Mouse (Mus musculus) forebrain, embryonic 12.5 days (tissue): ENCODE data around the gene Fxr2. TPM values are rescaled to one million over a fixed set of nuclear protein-coding genes. Genes with fewer than 3 reads are reported as not detected.
"Not testable (repeated sequence)": the region's sequence is repeated elsewhere in the genome, so short reads cannot be mapped to it uniquely, and the experiment has no call there.

Experiments
- ATAC-seq: fragments of 200-750 bp; cut with Nextera tagmentation; 2 replicates; pipeline ENCODE4 v1.8.0; 2017; ENCODE audit warnings: moderate TSS enrichment; ENCODE audit not compliant: low FRiP score
- H3K27ac ChIP-seq: fragments of 300-500 bp; sonication (generic); 2 replicates; pipeline ENCODE4 v1.5.1; 2016; ENCODE audit warnings: mild to moderate bottlenecking
- H3K27me3 ChIP-seq: fragments of 300-500 bp; sonication (generic); 2 replicates; pipeline ENCODE4 v1.6.1; 2016; ENCODE audit warnings: mild to moderate bottlenecking
- H3K36me3 ChIP-seq: fragments of 300-500 bp; sonication (generic); replicated peaks from 2 replicates; pipeline ENCODE4 v1.6.1; 2016; ENCODE audit warnings: mild to moderate bottlenecking
- H3K4me1 ChIP-seq: fragments of 300-500 bp; sonication (generic); 2 replicates; pipeline ENCODE4 v1.6.1; 2016
- H3K4me2 ChIP-seq: fragments of 300-500 bp; sonication (generic); 2 replicates; pipeline ENCODE4 v1.6.1; 2016; ENCODE audit warnings: mild to moderate bottlenecking, moderate library complexity
- H3K4me3 ChIP-seq: fragments of 300-500 bp; sonication (generic); replicated peaks from 2 replicates; pipeline ENCODE4 v1.5.1; 2016; ENCODE audit warnings: mild to moderate bottlenecking
- H3K9ac ChIP-seq: fragments of 300-500 bp; sonication (generic); 2 replicates; pipeline ENCODE4 v1.6.1; 2016; ENCODE audit warnings: mild to moderate bottlenecking
- H3K9me3 ChIP-seq: fragments of 300-500 bp; sonication (generic); 2 replicates; pipeline ENCODE4 v1.6.1; 2016
- WGBS: fragments of 180-500 bp; shearing (Covaris S2); methylation state at CpG from one replicate; pipeline ENCODE4 v1.1.7; 2016; 5-methylcytosine and 5-hydroxymethylcytosine counted together
- polyA plus RNA-seq: library from polyadenylated mRNA; unstranded; fragments of >200 nt; fragmentation: Nextera tagmentation; extraction: Ambion mirVana; gene quantifications from 2 replicates; pipeline ENCODE4 v1.2.1, GENCODE M21; 2016

Fxr2 gene
- polyA plus RNA-seq, 1 experiment from 2014 or later = 46.0 TPM

- WGBS = 52% methylated on average over 10 of the region's 10 CpGs
- Histone ChIP-seq H3K36me3 (no peaks in the 10 kb centered on the region), H3K27ac (no peak overlapping the region), H3K9ac (no peak overlapping the region), H3K4me3 (no peak overlapping the region), H3K9me3 (no peaks in the 10 kb centered on the region), H3K4me2 (no peak overlapping the region), H3K27me3 (peaks cover 4% of the 10 kb centered on the region; the same call in 1 of the 2 replicates), H3K4me1 (peaks cover 8% of the 10 kb centered on the region)
- no peak for ATAC-seq
Observed at GRCm38 (mm10) chr11:69616781-69617180, 16.0 kb upstream of the Fxr2 start.

GRCm38 (mm10) chr11:69617805-69618204, 15.0 kb upstream of the Fxr2 start, which contains the start of gene Shbg:
TSS of gene Shbg (minus strand) at chr11:69617905.
- Histone ChIP-seq H3K4me3 (no peak within 1 kb of the TSS), H3K9ac (no peak within 1 kb of the TSS), H3K4me2 (no peak within 1 kb of the TSS), H3K27ac (no peak within 1 kb of the TSS), H3K4me1 (peaks cover 18% of the 10 kb centered on the region), H3K27me3 (peaks cover 4% of the 10 kb centered on the region; the same call in 1 of the 2 replicates), H3K36me3 (no peaks in the 10 kb centered on the region), H3K9me3 (no peaks in the 10 kb centered on the region)
- 82% methylated on average over 5 of the region's 5 CpGs for WGBS
- ATAC-seq = no peak

- WGBS = 87% methylated on average over 7 of the region's 7 CpGs
- Histone ChIP-seq H3K9me3 (no peaks in the 10 kb centered on the region), H3K4me3 (no peak overlapping the region), H3K27me3 (peaks cover 4% of the 10 kb centered on the region; the same call in 1 of the 2 replicates), H3K4me1 (peaks cover 15% of the 10 kb centered on the region), H3K4me2 (no peak overlapping the region), H3K27ac (no peak overlapping the region), H3K36me3 (no peaks in the 10 kb centered on the region), H3K9ac (no peak overlapping the region)
- no peak for ATAC-seq
Observed at GRCm38 (mm10) chr11:69620394-69621081, 12.3 kb upstream of the Fxr2 start.

GRCm38 (mm10) chr11:69621571-69622268, 11.1 kb upstream of the Fxr2 start, which contains the start of gene Sat2:
TSS of gene Sat2 (plus strand) at chr11:69622024.
- Histone ChIP-seq H3K4me2 (peak within 1 kb of the TSS; percentile 73), H3K27me3 (no peaks in the 10 kb centered on the region), H3K27ac (peak within 1 kb of the TSS; percentile 59; the same call in 1 of the 2 replicates), H3K9me3 (no peaks in the 10 kb centered on the region), H3K36me3 (no peaks in the 10 kb centered on the region), H3K4me1 (peaks cover 15% of the 10 kb centered on the region), H3K9ac (peak within 1 kb of the TSS; percentile 73), H3K4me3 (peak within 1 kb of the TSS; percentile 47)
- ATAC-seq = peak; percentile 85
- under 1% methylated on average over 20 of the region's 20 CpGs for WGBS

GRCm38 (mm10) chr11:69622406-69622805, 10.4 kb upstream of the Fxr2 start:
- ATAC-seq = peak; percentile 28; the same call in 1 of the 2 replicates
- Histone ChIP-seq H3K9me3 (no peaks in the 10 kb centered on the region), H3K4me2 (peak overlapping the region; percentile 73), H3K4me3 (peak overlapping the region; percentile 47), H3K9ac (peak overlapping the region; percentile 73), H3K4me1 (peaks cover 15% of the 10 kb centered on the region), H3K27ac (peak overlapping the region; percentile 59; the same call in 1 of the 2 replicates), H3K36me3 (no peaks in the 10 kb centered on the region), H3K27me3 (no peaks in the 10 kb centered on the region)
- 42% methylated on average over 6 of the region's 6 CpGs for WGBS

- no peak overlapping the region for H3K27ac ChIP-seq
- peak overlapping the region; percentile 73; the same call in 1 of the 2 replicates for H3K4me2 ChIP-seq
- no peak for ATAC-seq
- H3K36me3 ChIP-seq = no peaks in the 10 kb centered on the region
- H3K9ac ChIP-seq = no peak overlapping the region
- no peaks in the 10 kb centered on the region for H3K9me3 ChIP-seq
- no peak overlapping the region for H3K4me3 ChIP-seq
- H3K4me1 ChIP-seq = peaks cover 15% of the 10 kb centered on the region
- H3K27me3 ChIP-seq = no peaks in the 10 kb centered on the region
- WGBS = 73% methylated on average over 4 of the region's 4 CpGs
Observed at GRCm38 (mm10) chr11:69623006-69623405, 9.8 kb upstream of the Fxr2 start.

- not testable (repeated sequence) for H3K36me3 ChIP-seq, ATAC-seq, H3K9me3 ChIP-seq, H3K4me3 ChIP-seq, H3K27ac ChIP-seq, H3K4me2 ChIP-seq, H3K9ac ChIP-seq, H3K27me3 ChIP-seq
- WGBS = 75% methylated on average over 2 of the region's 2 CpGs
- H3K4me1 ChIP-seq = peaks cover 15% of the 10 kb centered on the region
Observed at GRCm38 (mm10) chr11:69624339-69624738, 8.5 kb upstream of the Fxr2 start.

DNA sequence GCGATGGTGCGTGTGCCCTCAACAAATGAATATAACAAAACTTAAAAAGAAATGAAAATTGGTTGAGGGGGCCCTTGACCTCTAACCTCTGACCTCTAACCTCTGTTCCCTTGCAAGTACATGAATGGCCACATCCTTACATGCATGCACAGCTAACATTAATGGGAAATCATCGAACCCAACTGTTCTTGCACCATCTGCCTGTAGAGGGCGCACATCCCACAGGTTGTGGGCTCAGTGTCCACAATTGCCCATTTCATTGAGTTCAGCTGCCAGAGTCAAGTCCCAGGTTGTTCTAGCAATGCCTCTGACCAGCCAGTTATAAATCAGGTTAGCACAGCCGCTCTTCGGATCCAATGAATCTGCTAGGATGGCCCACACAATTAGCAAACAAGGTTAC, 4.5 kb upstream of the Fxr2 start:
- WGBS = 39% methylated on average over 6 of the region's 6 CpGs
- no peak overlapping the region for H3K27ac ChIP-seq
- no peak overlapping the region for H3K9ac ChIP-seq
- H3K4me3 ChIP-seq = no peak overlapping the region
- no peak overlapping the region for H3K4me2 ChIP-seq
- no peaks in the 10 kb centered on the region for H3K36me3 ChIP-seq
- H3K4me1 ChIP-seq = no peaks in the 10 kb centered on the region
- ATAC-seq = no peak
- H3K27me3 ChIP-seq = no peaks in the 10 kb centered on the region
- no peaks in the 10 kb centered on the region for H3K9me3 ChIP-seq

- H3K4me1 ChIP-seq = peaks cover 12% of the 10 kb centered on the region
- ATAC-seq = no peak
- no peak overlapping the region for H3K9ac ChIP-seq
- H3K4me2 ChIP-seq = no peak overlapping the region
- H3K9me3 ChIP-seq = no peaks in the 10 kb centered on the region
- 63% methylated on average over 1 of the region's 1 CpGs for WGBS
- no peaks in the 10 kb centered on the region for H3K36me3 ChIP-seq
- no peaks in the 10 kb centered on the region for H3K27me3 ChIP-seq
- no peak overlapping the region for H3K27ac ChIP-seq
- no peak overlapping the region for H3K4me3 ChIP-seq
Observed at GRCm38 (mm10) chr11:69629802-69630201, 3.0 kb upstream of the Fxr2 start.

DNA sequence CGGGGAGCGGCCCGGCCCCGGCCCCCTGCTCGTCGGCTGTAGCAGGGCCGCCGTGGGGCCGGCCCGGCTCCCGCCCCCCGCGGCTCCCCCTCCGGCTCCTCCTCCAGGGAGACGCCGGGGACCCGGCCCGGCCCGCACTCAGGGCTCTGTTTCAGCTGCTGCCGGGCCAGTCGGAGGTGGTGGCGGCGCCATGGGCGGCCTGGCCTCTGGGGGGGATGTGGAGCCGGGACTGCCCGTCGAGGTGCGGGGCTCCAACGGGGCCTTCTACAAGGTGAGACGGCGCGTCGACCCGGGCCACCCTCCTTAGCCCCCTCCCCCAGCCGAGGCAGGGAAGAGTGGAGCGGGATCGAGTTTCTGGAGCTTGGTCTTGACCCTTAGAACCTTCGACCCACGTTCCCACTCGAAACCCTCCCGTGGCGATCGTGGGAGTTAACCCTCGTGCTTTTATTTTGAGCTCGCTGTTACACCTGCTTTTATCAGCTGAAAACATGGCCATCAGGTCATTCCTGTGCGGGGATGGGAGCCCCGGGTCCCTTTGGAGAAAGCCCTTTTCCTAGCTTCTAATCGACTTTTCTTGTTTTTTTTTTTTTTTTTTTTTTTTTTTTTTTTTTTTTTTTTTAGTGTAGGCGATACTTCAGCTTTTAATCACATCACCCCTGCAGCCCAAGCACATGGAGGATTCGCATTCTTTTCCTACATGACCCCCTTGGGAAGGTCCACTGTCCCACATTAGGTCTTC, 507 bp downstream of the Fxr2 start:
- no peaks in the 10 kb centered on the region for H3K9me3 ChIP-seq
- H3K27me3 ChIP-seq = no peaks in the 10 kb centered on the region
- peak overlapping the region; percentile 100 for H3K9ac ChIP-seq
- peak overlapping the region; percentile 60 for H3K4me2 ChIP-seq
- H3K4me1 ChIP-seq = peaks cover 25% of the 10 kb centered on the region
- ATAC-seq = peak; percentile 71
- peak overlapping the region; percentile 99 for H3K4me3 ChIP-seq
- WGBS = under 1% methylated on average over 39 of the region's 50 CpGs
- peaks cover 14% of the 10 kb centered on the region for H3K36me3 ChIP-seq
- H3K27ac ChIP-seq = peak overlapping the region; percentile 98

- Histone ChIP-seq H3K27ac (no peak overlapping the region), H3K4me3 (no peak overlapping the region), H3K36me3 (peaks cover 30% of the 10 kb centered on the region), H3K4me1 (peaks cover 25% of the 10 kb centered on the region), H3K27me3 (no peaks in the 10 kb centered on the region), H3K4me2 (peak overlapping the region; percentile 60), H3K9ac (no peak overlapping the region; the same call in 1 of the 2 replicates), H3K9me3 (no peaks in the 10 kb centered on the region)
- ATAC-seq = no peak
- WGBS = 92% methylated on average over 3 of the region's 3 CpGs
Observed at GRCm38 (mm10) chr11:69635471-69635870, 2.7 kb downstream of the Fxr2 start.

DNA sequence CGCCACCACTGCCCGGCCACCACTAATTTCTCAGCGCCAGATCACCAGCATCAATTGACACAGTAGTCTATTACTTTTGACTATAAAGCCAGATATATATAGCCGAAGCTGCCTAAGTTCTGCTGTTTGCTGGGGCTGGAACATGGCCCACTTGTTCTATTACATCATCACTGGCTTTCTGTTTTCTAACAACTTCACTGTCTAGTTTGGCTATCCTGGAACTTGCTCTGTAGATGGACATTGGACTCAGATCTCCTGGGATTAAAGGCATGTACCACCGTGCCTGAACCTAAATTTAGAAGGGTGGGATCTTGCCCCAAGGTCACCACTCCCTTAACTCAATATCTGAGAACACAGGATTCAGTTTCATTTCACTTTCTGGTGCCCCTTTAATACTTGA, 13.1 kb downstream of the Fxr2 start:
- Histone ChIP-seq H3K4me1 (no peaks in the 10 kb centered on the region), H3K9me3 (no peaks in the 10 kb centered on the region)

More for the DNA sequence above, 13.1 kb downstream of the Fxr2 start:
- Histone ChIP-seq H3K27ac (no peak overlapping the region), H3K4me2 (no peak overlapping the region), H3K9ac (no peak overlapping the region), H3K36me3 (peaks cover 97% of the 10 kb centered on the region), H3K4me3 (no peak overlapping the region), H3K27me3 (no peaks in the 10 kb centered on the region)
- no peak for ATAC-seq
- WGBS = 96% methylated on average over 5 of the region's 5 CpGs
